Mouse (Mus musculus) NIH3T3 (cell line): ENCODE data around the gene Slc25a10.

Source experiments
- DNase-seq: peaks from one replicate; pipeline ENCODE4 v3.0.0-alpha.2; 2012; ENCODE audit warnings: low read depth

Gene Slc25a10

GRCm38 (mm10) chr11:120484265-120484981 is 7.2 kb upstream of the Slc25a10 start, which contains the start of gene Mrpl12:
Gene Mrpl12 (plus strand): TSS chr11:120484613.
- DNase-seq: peak; percentile 97

- no peak for DNase-seq
Measured at GRCm38 (mm10) chr11:120485251-120485650, 6.4 kb upstream of the Slc25a10 start.

- no peak for DNase-seq
Measured at GRCm38 (mm10) chr11:120488516-120488915, 3.1 kb upstream of the Slc25a10 start.

GRCm38 (mm10) chr11:120489054-120489761 is 2.4 kb upstream of the Slc25a10 start:
- peak; percentile 92 for DNase-seq

GRCm38 (mm10) chr11:120490291-120491046 is 1.2 kb upstream of the Slc25a10 start:
- DNase-seq: no peak

- peak; percentile 58 for DNase-seq
Measured at GRCm38 (mm10) chr11:120492024-120492877, 611 bp downstream of the Slc25a10 start.

- DNase-seq: peak; percentile 48
Measured at GRCm38 (mm10) chr11:120492878-120493203, 1.2 kb downstream of the Slc25a10 start.

- no peak for DNase-seq
Measured at GRCm38 (mm10) chr11:120493351-120493750, 1.7 kb downstream of the Slc25a10 start.

- DNase-seq: no peak
Measured at GRCm38 (mm10) chr11:120493911-120494310, 2.3 kb downstream of the Slc25a10 start.

GRCm38 (mm10) chr11:120497436-120497835 is 5.8 kb downstream of the Slc25a10 start:
- no peak for DNase-seq

- DNase-seq: no peak
Measured at GRCm38 (mm10) chr11:120498226-120498625, 6.6 kb downstream of the Slc25a10 start.

GRCm38 (mm10) chr11:120498891-120499290 is 7.3 kb downstream of the Slc25a10 start:
- DNase-seq: no peak

GRCm38 (mm10) chr11:120499894-120500293 is 8.3 kb downstream of the Slc25a10 start:
- DNase-seq: no peak

- no peak for DNase-seq
Measured at GRCm38 (mm10) chr11:120500357-120500756, 8.7 kb downstream of the Slc25a10 start.

GRCm38 (mm10) chr11:120501018-120501417 is 9.4 kb downstream of the Slc25a10 start:
- DNase-seq: no peak

- no peak for DNase-seq
Measured at GRCm38 (mm10) chr11:120501701-120502100, 10.1 kb downstream of the Slc25a10 start.

- DNase-seq: no peak
Measured at GRCm38 (mm10) chr11:120505661-120506060, 14.0 kb downstream of the Slc25a10 start.

GRCm38 (mm10) chr11:120506899-120507298 is 15.3 kb downstream of the Slc25a10 start:
- DNase-seq: no peak

- DNase-seq: no peak
Measured at GRCm38 (mm10) chr11:120507611-120508289, 16.1 kb downstream of the Slc25a10 start.

- peak; percentile 77 for DNase-seq
Measured at GRCm38 (mm10) chr11:120508290-120508870, 16.7 kb downstream of the Slc25a10 start.

- no peak for DNase-seq
Measured at GRCm38 (mm10) chr11:120509940-120510339, 18.3 kb downstream of the Slc25a10 start.
